Comparison of ENCODE assay signal across 9 mouse cellular contexts in the genomic region with DNA sequence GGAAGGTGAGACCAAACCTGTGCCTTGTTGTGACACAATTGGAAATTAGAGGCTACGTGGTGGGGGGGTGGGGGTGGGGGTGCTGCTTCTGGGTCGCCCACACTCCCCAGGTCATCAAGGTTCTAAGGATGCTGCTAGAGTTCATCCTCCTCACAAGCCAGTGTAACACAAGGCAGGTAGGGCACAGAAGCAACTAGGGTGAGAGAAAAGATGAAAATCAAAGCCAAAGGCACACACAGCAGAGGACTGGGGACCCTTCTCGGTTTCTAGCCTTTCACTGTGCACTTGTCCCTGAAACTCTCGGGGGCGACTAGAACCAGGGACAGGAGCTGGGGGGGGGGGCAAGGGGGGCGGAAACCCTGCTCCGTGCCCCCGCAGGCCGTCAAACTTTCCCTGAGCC. TPM values are rescaled to one million over a fixed set of nuclear protein-coding genes. Genes with fewer than 3 reads are reported as not detected.
DNase-seq lines count a peak whose midpoint lies in the region; ATAC-seq and TF ChIP-seq lines count a peak whose summit lies in the region.
"Had no signal": no experiment of that assay in that cellular context is flagged by ENCODE, and none has a peak within 500 bp of the region (broad histone marks: within the 10 kb centered on the region; RNA-seq: fewer than 3 reads in every experiment).

No protein-coding gene starts in this region.

- no peak for TF ChIP-seq CTCF in ES-Bruce4 (IDR thresholded peaks at IDR 0.05; ENCODE audit: low read depth, low read length)

- H3K4me1 ChIP-seq in heart, embryonic 11.5 days (ENCODE audit: control insufficient read depth, insufficient read depth, low read length): 0 out of 2 replicates have a peak, but pooled peaks cover 10% of the 10 kb centered on the region
- no peaks in the 10 kb centered on the region for H3K4me1 ChIP-seq in ES-Bruce4 (ENCODE audit: control insufficient read depth, insufficient read depth, low read length)
- H3K4me1 ChIP-seq in hindbrain, embryonic 10.5 days (replicated peaks): peaks cover 14% of the 10 kb centered on the region
- H3K4me1 ChIP-seq in liver, embryonic 16.5 days (ENCODE audit: control insufficient read depth, low read depth, low read length): no peaks in the 10 kb centered on the region; the same call in 1 of the 2 replicates

- peaks cover 25% of the 10 kb centered on the region for H3K27me3 ChIP-seq in heart, embryonic 11.5 days (ENCODE audit: control insufficient read depth, insufficient read depth, low read length)
- no peaks in the 10 kb centered on the region for H3K27me3 ChIP-seq in ES-Bruce4 (ENCODE audit: control insufficient read depth, insufficient read depth, low read length, poor library complexity, severe bottlenecking)
- peaks cover 69% of the 10 kb centered on the region for H3K27me3 ChIP-seq in hindbrain, embryonic 10.5 days (ENCODE audit: insufficient read depth, poor library complexity, severe bottlenecking)
- peaks cover 48% of the 10 kb centered on the region for H3K27me3 ChIP-seq in liver, embryonic 16.5 days (ENCODE audit: control insufficient read depth, insufficient read depth, low read depth, low read length)

- peak overlapping the region; percentile 54; the same call in 1 of the 2 replicates for H3K9ac ChIP-seq in heart, embryonic 11.5 days (ENCODE audit: low read depth, low read length)
- H3K9ac ChIP-seq in ES-Bruce4 (ENCODE audit: low read depth, poor library complexity, severe bottlenecking): peak overlapping the region; percentile 74
- H3K9ac ChIP-seq in liver, embryonic 16.5 days (ENCODE audit: low read depth, low read length): no peak overlapping the region

- H3K9me3 ChIP-seq in heart, embryonic 11.5 days (replicated peaks; ENCODE audit: control insufficient read depth, low read length): no peaks in the 10 kb centered on the region
- H3K9me3 ChIP-seq in ES-Bruce4 (replicated peaks; ENCODE audit: control insufficient read depth, insufficient read depth, low read length, poor library complexity, severe bottlenecking): no peaks in the 10 kb centered on the region
- H3K9me3 ChIP-seq in hindbrain, embryonic 10.5 days: no peaks in the 10 kb centered on the region
- H3K9me3 ChIP-seq in liver, embryonic 16.5 days (replicated peaks; ENCODE audit: control insufficient read depth, low read length): no peaks in the 10 kb centered on the region

- H3K36me3 ChIP-seq in heart, embryonic 11.5 days (ENCODE audit: control insufficient read depth, insufficient read depth, low read length): no peaks in the 10 kb centered on the region
- H3K36me3 ChIP-seq in ES-Bruce4 (ENCODE audit: control insufficient read depth, insufficient read depth, low read length, poor library complexity, severe bottlenecking): no peaks in the 10 kb centered on the region
- H3K36me3 ChIP-seq in hindbrain, embryonic 10.5 days: no peaks in the 10 kb centered on the region
- no peaks in the 10 kb centered on the region for H3K36me3 ChIP-seq in liver, embryonic 16.5 days (ENCODE audit: control insufficient read depth, insufficient read depth)

- peak overlapping the region; percentile 65 for H3K4me2 ChIP-seq in heart, embryonic 11.5 days
- peak overlapping the region; percentile 43 for H3K4me2 ChIP-seq in liver, embryonic 16.5 days (ENCODE audit: low read depth, low read length)

- H3K27ac ChIP-seq in heart, embryonic 11.5 days (ENCODE audit: low read depth, low read length): peak overlapping the region; percentile 22; the same call in 1 of the 2 replicates
- no peak overlapping the region for H3K27ac ChIP-seq in ES-Bruce4 (ENCODE audit: insufficient read depth, low read length)
- 0 out of 2 replicates have a peak overlapping the region, but pooled peaks have one; percentile 56 for H3K27ac ChIP-seq in hindbrain, embryonic 10.5 days
- H3K27ac ChIP-seq in liver, embryonic 16.5 days (ENCODE audit: low read length): no peak overlapping the region
- H3K27ac ChIP-seq: macrophage had no signal

- H3K4me3 ChIP-seq in heart, embryonic 11.5 days (ENCODE audit: low read depth, low read length): peak overlapping the region; percentile 33
- H3K4me3 ChIP-seq in ES-Bruce4 (ENCODE audit: low read depth, low read length): peak overlapping the region; percentile 39
- peak overlapping the region; percentile 50 for H3K4me3 ChIP-seq in hindbrain, embryonic 10.5 days
- peak overlapping the region; percentile 11 for H3K4me3 ChIP-seq in liver, embryonic 16.5 days (ENCODE audit: low read depth, low read length)

- ATAC-seq in heart, embryonic 11.5 days (replicated peaks; ENCODE audit: insufficient number of reproducible peaks, low FRiP score, low TSS enrichment): no peak
- no peak for ATAC-seq in liver, embryonic 16.5 days (ENCODE audit: low read depth)
- no peak for ATAC-seq in erythroid progenitor cell, adult 5-6 weeks (replicated peaks; ENCODE audit: low FRiP score, poor library complexity, severe bottlenecking)

- no peak for TF ChIP-seq EP300 in ES-Bruce4 (IDR thresholded peaks at IDR 0.05; ENCODE audit: insufficient read depth, low read depth, low read length)

- no peak for DNase-seq in heart, adult 18-20 months
- DNase-seq in hindbrain, embryonic 10.5 days (ENCODE audit: low spot score): no peak
- DNase-seq in spleen, adult 12 weeks (ENCODE audit: low spot score): no peak
- no peak for DNase-seq in frontal cortex, postnatal 10 days (ENCODE audit: low spot score in 2 of 2)

- 20% methylated on average over 8 of the region's 9 CpGs for WGBS in heart, embryonic 11.5 days (ENCODE audit: insufficient replicate concordance)
- 17% methylated on average over 9 of the region's 9 CpGs for WGBS in hindbrain, embryonic 10.5 days
- 17% methylated on average over 8 of the region's 9 CpGs for WGBS in liver, embryonic 16.5 days (ENCODE audit: insufficient replicate concordance)

- no peak for TF ChIP-seq POLR2A in ES-Bruce4 (IDR thresholded peaks at IDR 0.05; ENCODE audit: insufficient read depth, low read length)

RNA-seq across cellular contexts. Expression of a gene that starts 4.6 kb away (rescaled TPM):
- 5.6 and 8.1 TPM in 2 replicates for polyA plus RNA-seq in heart, embryonic 11.5 days (2014; fragmentation: Nextera tagmentation; extraction: Ambion mirVana)
- total RNA-seq in heart, adult 18-20 months (2021): 10 to 100 TPM; 10.8 to 12.7 TPM
- polyA plus RNA-seq in ES-Bruce4 (2011; ENCODE audit: insufficient read depth, insufficient read length, low read depth, missing spikeins): 3.5 and 4.1 TPM in 2 replicates
- polyA plus RNA-seq in hindbrain, embryonic 10.5 days (2016; fragmentation: Nextera tagmentation; extraction: Ambion mirVana): 2.0 and 3.5 TPM in 2 replicates
- polyA plus RNA-seq in liver, embryonic 16.5 days (2015; fragmentation: Nextera tagmentation; extraction: Ambion mirVana): 3.6 and 4.9 TPM in 2 replicates
- total RNA-seq in erythroid progenitor cell, adult 5-6 weeks (2015; ENCODE audit: low replicate concordance): 2.9 and 9.2 TPM in 2 replicates
- 0.53 and 2.1 TPM in 2 replicates for total RNA-seq in erythroid progenitor cell, adult 5-6 weeks (2017; ENCODE audit: low replicate concordance)

RNA-seq across cellular contexts. Expression of a gene that starts 28.5 kb away (rescaled TPM):
- polyA plus RNA-seq in heart, embryonic 11.5 days (2014; fragmentation: Nextera tagmentation; extraction: Ambion mirVana): 1.9 and 2.6 TPM in 2 replicates
- 1 to 10 TPM; 3.2 to 3.4 TPM for total RNA-seq in heart, adult 18-20 months (2021)
- not detected in 2 replicates for polyA plus RNA-seq in ES-Bruce4 (2011; ENCODE audit: insufficient read depth, insufficient read length, low read depth, missing spikeins)
- polyA plus RNA-seq in hindbrain, embryonic 10.5 days (2016; fragmentation: Nextera tagmentation; extraction: Ambion mirVana): 0.30 and 0.31 TPM in 2 replicates
- polyA plus RNA-seq in liver, embryonic 16.5 days (2015; fragmentation: Nextera tagmentation; extraction: Ambion mirVana): 3.1 and 3.4 TPM in 2 replicates
- 6.1 and 7.1 TPM in 2 replicates for total RNA-seq in erythroid progenitor cell, adult 5-6 weeks (2015; ENCODE audit: low replicate concordance)
- 4.7 and 10.0 TPM in 2 replicates for total RNA-seq in erythroid progenitor cell, adult 5-6 weeks (2017; ENCODE audit: low replicate concordance)

RNA-seq across cellular contexts. Expression of a gene that starts 58.4 kb away (rescaled TPM):
- polyA plus RNA-seq in heart, embryonic 11.5 days (2014; fragmentation: Nextera tagmentation; extraction: Ambion mirVana): 60.6 and 61.9 TPM in 2 replicates
- total RNA-seq in heart, adult 18-20 months (2021): 10 to 100 TPM; 26.3 to 28.2 TPM
- 76.7 and 77.5 TPM in 2 replicates for polyA plus RNA-seq in ES-Bruce4 (2011; ENCODE audit: insufficient read depth, insufficient read length, low read depth, missing spikeins)
- 51.7 and 54.0 TPM in 2 replicates for polyA plus RNA-seq in hindbrain, embryonic 10.5 days (2016; fragmentation: Nextera tagmentation; extraction: Ambion mirVana)
- 19.6 and 19.8 TPM in 2 replicates for polyA plus RNA-seq in liver, embryonic 16.5 days (2015; fragmentation: Nextera tagmentation; extraction: Ambion mirVana)
- total RNA-seq in erythroid progenitor cell, adult 5-6 weeks (2015; ENCODE audit: low replicate concordance): 21.8 and 42.2 TPM in 2 replicates
- 32.2 and 62.3 TPM in 2 replicates for total RNA-seq in erythroid progenitor cell, adult 5-6 weeks (2017; ENCODE audit: low replicate concordance)

Comparison
In these comparisons a context has a peak if more than half of its experiments do, and no peak if none do; other contexts are left out.
1. H3K27ac ChIP-seq: peak in heart, embryonic 11.5 days (single experiment) and hindbrain, embryonic 10.5 days (single experiment); none in ES-Bruce4 (single experiment) and liver, embryonic 16.5 days (single experiment).
2. Peak in every context shown above with its lines, with median percentiles within 50 percentile points of each other: H3K4me3 ChIP-seq.